Mouse (Mus musculus) megakaryocyte, embryonic 14.5 days (primary cell): ENCODE results near the gene Jtb. TPM values are rescaled to one million over a fixed set of nuclear protein-coding genes. Genes with fewer than 3 reads are reported as not detected.
"Not testable (repeated sequence)": the region's sequence is repeated elsewhere in the genome, so short reads cannot be mapped to it uniquely, and the experiment has no call there.

Experiments
- H3K27me3 ChIP-seq: replicated peaks from 2 replicates; pipeline ENCODE3; 2012; ENCODE audit warnings: inconsistent platforms
- H3K36me3 ChIP-seq: replicated peaks from 2 replicates; pipeline ENCODE3; 2012; ENCODE audit warnings: low read length, inconsistent platforms, mixed read lengths
- H3K4me1 ChIP-seq: 2 replicates; pipeline ENCODE4 v1.6.1; 2012; ENCODE audit warnings: inconsistent platforms
- H3K4me3 ChIP-seq: replicated peaks from 2 replicates; pipeline ENCODE3; 2012; ENCODE audit warnings: moderate library complexity, mild to moderate bottlenecking, inconsistent platforms
- H3K9me3 ChIP-seq: 2 replicates; pipeline ENCODE4 v1.6.1; 2012; ENCODE audit warnings: inconsistent platforms
- FLI1 ChIP-seq: IDR thresholded peaks from 2 replicates; pipeline ENCODE4 v1.6.1; 2012; ENCODE audit warnings: low read length, inconsistent platforms, mixed read lengths
- GATA1 ChIP-seq: IDR thresholded peaks from 3 replicates; pipeline ENCODE4 v1.6.1; 2012; ENCODE audit warnings: mixed read lengths, low read length, inconsistent platforms, borderline replicate concordance
- polyA plus RNA-seq: library from polyadenylated mRNA; stranded (reverse); fragments of >175 nt; gene quantifications from 2 replicates; pipeline ENCODE4 v1.2.3, GENCODE M21; 2012; ENCODE audit warnings: low replicate concordance; ENCODE audit not compliant: insufficient read depth

Jtb gene
- polyA plus RNA-seq, 1 experiment: 132 TPM

DNA sequence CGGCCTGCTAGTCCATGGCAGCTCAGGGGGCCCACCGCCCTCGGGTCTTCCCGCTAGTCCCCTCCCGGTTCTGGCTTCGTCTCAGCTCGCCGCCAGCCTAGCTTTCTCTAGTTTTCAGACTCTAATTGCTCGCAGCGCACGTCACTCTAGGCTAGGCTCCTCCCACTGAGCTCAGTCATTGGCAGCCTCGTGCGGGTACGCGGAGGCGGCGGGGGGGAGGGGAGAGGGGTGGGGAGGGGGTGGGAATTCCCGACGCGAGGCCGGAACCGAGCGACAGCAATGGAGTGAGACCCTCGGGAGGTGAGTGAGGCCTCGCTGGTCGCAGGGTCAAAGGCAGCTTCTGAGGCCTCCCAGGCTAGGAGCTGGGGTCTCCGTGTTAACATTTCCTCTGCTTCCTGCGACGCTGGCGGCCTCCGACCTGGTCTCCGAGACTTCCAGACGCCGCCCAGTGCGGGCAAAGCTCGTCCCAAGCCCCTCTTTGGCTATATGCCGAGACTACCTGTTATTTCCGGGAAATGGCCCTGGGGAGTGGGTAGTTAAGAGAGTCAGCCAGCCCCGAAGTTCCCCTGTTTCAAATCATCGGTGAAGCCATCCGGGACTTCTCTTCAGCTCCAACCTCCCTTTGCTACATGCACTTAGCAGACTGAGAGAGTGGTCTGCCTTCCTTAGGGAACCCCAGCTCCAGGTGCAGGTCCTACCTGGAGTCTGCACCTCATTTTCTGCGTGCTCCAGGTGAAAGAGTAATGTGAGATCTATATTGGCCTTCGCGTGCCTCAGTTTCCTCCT lies 16.8 kb downstream of the Jtb start, which contains the start of gene Slc39a1:
Gene Slc39a1 (plus strand): TSS at position 213 of the 786 bp plus-strand sequence.
- no peak for TF ChIP-seq GATA1
- no peak for TF ChIP-seq FLI1
- Histone ChIP-seq H3K4me3 (peak within 1 kb of the TSS; percentile 98), H3K27me3 (no peaks in the 10 kb centered on the region), H3K9me3 (no peaks in the 10 kb centered on the region), H3K4me1 (peaks cover 57% of the 10 kb centered on the region), H3K36me3 (peaks cover 26% of the 10 kb centered on the region)

GRCm38 (mm10) chr3:90248746-90249100 lies 17.3 kb downstream of the Jtb start:
- peak overlapping the region; percentile 98 for H3K4me3 ChIP-seq
- H3K4me1 ChIP-seq: peaks cover 53% of the 10 kb centered on the region
- H3K36me3 ChIP-seq: peaks cover 26% of the 10 kb centered on the region
- no peaks in the 10 kb centered on the region for H3K27me3 ChIP-seq
- no peaks in the 10 kb centered on the region for H3K9me3 ChIP-seq
- TF ChIP-seq FLI1 (no peak), GATA1 (no peak)

DNA sequence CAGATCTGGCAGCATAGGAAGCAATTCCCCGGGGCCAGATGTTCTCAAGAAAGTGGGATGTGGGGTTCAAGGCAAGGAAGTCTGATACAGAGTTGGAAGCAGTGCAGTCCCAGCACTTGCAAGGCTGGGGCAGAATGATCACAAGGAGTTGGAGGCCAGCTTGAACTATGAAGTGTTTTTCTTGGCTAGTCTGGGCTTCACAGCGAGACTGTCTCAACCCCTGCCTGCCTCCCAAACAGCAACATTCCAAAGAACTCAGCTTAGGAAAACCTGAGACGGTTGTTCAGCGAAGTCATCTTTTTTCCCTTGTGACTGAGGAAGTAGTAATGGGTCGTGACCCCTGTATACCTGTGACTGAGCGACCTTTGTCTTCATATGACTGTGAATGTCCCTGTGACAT lies 19.4 kb downstream of the Jtb start:
- H3K9me3 ChIP-seq: no peaks in the 10 kb centered on the region
- no peak overlapping the region for H3K4me3 ChIP-seq
- no peak for TF ChIP-seq FLI1
- no peak for TF ChIP-seq GATA1
- peaks cover 49% of the 10 kb centered on the region for H3K4me1 ChIP-seq
- no peaks in the 10 kb centered on the region for H3K27me3 ChIP-seq
- peaks cover 27% of the 10 kb centered on the region for H3K36me3 ChIP-seq

- peaks cover 37% of the 10 kb centered on the region for H3K36me3 ChIP-seq
- not testable (repeated sequence) for H3K27me3 ChIP-seq, H3K4me3 ChIP-seq, H3K9me3 ChIP-seq
- H3K4me1 ChIP-seq: peaks cover 51% of the 10 kb centered on the region
Measured at GRCm38 (mm10) chr3:90251731-90252226, 20.4 kb downstream of the Jtb start.

GRCm38 (mm10) chr3:90252659-90253058 lies 21.3 kb downstream of the Jtb start:
- H3K36me3 ChIP-seq: peaks cover 46% of the 10 kb centered on the region
- H3K4me1 ChIP-seq: peaks cover 55% of the 10 kb centered on the region
- not testable (repeated sequence) for H3K4me3 ChIP-seq, H3K9me3 ChIP-seq, H3K27me3 ChIP-seq

- not testable (repeated sequence) for H3K27me3 ChIP-seq, H3K9me3 ChIP-seq, H3K4me3 ChIP-seq
- H3K36me3 ChIP-seq: peaks cover 51% of the 10 kb centered on the region
- H3K4me1 ChIP-seq: peaks cover 55% of the 10 kb centered on the region
Measured at GRCm38 (mm10) chr3:90253174-90253573, 21.8 kb downstream of the Jtb start.

- H3K9me3 ChIP-seq: no peaks in the 10 kb centered on the region
- TF ChIP-seq GATA1 (no peak), FLI1 (0 out of 2 replicates have a peak, but pooled peaks have one; percentile 25)
- H3K27me3 ChIP-seq: no peaks in the 10 kb centered on the region
- peaks cover 57% of the 10 kb centered on the region for H3K36me3 ChIP-seq
- peak within 1 kb of the TSS; percentile 96 for H3K4me3 ChIP-seq
- H3K4me1 ChIP-seq: peaks cover 50% of the 10 kb centered on the region
Measured at GRCm38 (mm10) chr3:90253653-90254418, 22.4 kb downstream of the Jtb start, which contains the start of gene Crtc2. Gene Crtc2 (plus strand): TSS chr3:90254163.

DNA sequence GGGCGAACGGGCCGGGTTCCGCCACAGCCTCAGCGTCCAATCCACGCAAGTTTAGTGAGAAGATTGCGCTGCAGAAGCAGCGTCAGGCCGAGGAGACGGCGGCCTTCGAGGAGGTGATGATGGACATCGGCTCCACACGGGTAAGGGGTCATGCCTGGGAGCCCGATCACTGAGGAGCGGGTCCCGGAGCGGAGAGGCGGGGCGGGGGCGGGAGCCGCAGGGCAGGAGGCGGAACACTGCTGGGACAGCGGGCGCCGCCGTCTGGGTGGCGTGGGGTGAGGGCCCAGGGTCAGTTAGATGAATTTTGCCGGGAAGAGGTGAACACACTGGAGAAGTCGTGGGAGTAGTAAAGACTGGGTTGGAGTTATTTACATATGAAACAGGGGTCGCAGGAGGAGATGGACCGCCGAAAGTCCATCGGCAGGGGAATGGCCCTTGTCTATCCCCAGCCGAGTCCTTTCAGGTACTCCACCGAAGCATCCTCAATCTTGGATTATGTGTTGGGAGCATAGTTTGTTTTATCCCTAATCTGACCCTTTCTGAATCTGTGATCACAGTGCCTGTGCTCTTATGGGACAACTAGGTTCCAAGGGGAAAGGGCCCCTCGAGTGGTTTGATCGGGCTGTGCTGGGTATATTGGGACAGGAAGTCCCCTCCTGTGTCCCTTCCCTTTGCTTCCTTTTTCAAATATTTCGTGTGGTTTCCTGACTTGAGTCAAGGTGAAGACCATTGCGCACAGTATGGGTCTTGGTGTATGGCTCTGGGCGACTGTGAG lies 23.2 kb downstream of the Jtb start:
- H3K4me1 ChIP-seq: peaks cover 43% of the 10 kb centered on the region

DNA sequence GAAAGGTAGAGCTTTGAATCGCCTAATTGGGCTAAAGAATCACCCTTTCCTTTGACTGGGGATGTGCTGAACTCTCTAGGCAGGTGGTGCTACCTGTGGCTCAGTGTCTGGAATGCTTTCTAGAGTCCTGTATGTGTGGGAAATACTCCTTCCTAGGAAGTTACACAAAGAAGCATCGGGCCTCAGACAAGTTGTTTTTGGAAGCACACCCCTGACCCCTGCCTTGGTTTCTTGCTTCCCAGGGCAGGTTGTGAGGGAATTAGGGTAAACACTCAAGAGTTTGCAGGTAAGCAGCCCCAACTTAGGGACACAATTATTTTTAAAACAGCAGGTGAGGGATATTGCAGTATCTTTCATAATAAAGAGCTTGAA lies 23.8 kb downstream of the Jtb start:
- no peaks in the 10 kb centered on the region for H3K9me3 ChIP-seq
- H3K4me1 ChIP-seq: peaks cover 42% of the 10 kb centered on the region
- peaks cover 62% of the 10 kb centered on the region for H3K36me3 ChIP-seq
- TF ChIP-seq FLI1: no peak
- TF ChIP-seq GATA1: no peak
- H3K4me3 ChIP-seq: peak overlapping the region; percentile 96
- no peaks in the 10 kb centered on the region for H3K27me3 ChIP-seq

More for the DNA sequence above, 23.2 kb downstream of the Jtb start:
- no peaks in the 10 kb centered on the region for H3K9me3 ChIP-seq
- peaks cover 60% of the 10 kb centered on the region for H3K36me3 ChIP-seq
- TF ChIP-seq FLI1 (no peak), GATA1 (no peak)
- no peaks in the 10 kb centered on the region for H3K27me3 ChIP-seq
- H3K4me3 ChIP-seq: peak overlapping the region; percentile 96

GRCm38 (mm10) chr3:90255784-90256353 lies 24.5 kb downstream of the Jtb start:
- Histone ChIP-seq H3K36me3 (peaks cover 62% of the 10 kb centered on the region), H3K27me3 (no peaks in the 10 kb centered on the region), H3K4me1 (peaks cover 40% of the 10 kb centered on the region), H3K9me3 (no peaks in the 10 kb centered on the region), H3K4me3 (peak overlapping the region; percentile 56)
- TF ChIP-seq GATA1: no peak
- no peak for TF ChIP-seq FLI1
